Mouse (Mus musculus) spleen, adult 2 months (tissue): Measurements from ENCODE around the gene Pmis2.

Experiments used
- CTCF ChIP-seq: fragments of 200-500 bp; IDR thresholded peaks from 2 replicates; pipeline ENCODE4 v1.5.1; 2011; ENCODE audit warnings: mild to moderate bottlenecking, inconsistent platforms; ENCODE audit not compliant: insufficient read depth, insufficient read length, insufficient replicate concordance; ENCODE audit errors: extremely low read depth
- POLR2A ChIP-seq: fragments of 200-500 bp; IDR thresholded peaks from 2 replicates; pipeline ENCODE4 v1.6.1; 2011; ENCODE audit warnings: low read depth, low read length, inconsistent platforms

- no peak for TF ChIP-seq CTCF
- 0 out of 2 replicates have a peak, but pooled peaks have one; percentile 24 for TF ChIP-seq POLR2A
Observed at GRCm38 (mm10) chr7:30625530-30626384, 45.6 kb downstream of the Pmis2 start, which contains the start of gene Cox6b1.
